Mouse (Mus musculus) stomach, postnatal 0 days (tissue): ENCODE results near the gene Sox4. TPM values are rescaled to one million over a fixed set of nuclear protein-coding genes. Genes with fewer than 3 reads are reported as not detected.

Source experiments
- ATAC-seq: fragments of 200-750 bp; cut with Nextera tagmentation; 2 replicates; pipeline ENCODE4 v1.8.0; 2017; ENCODE audit not compliant: low FRiP score, low TSS enrichment
- DNase-seq: peaks from one replicate; pipeline ENCODE4 v3.0.0-alpha.2; 2016; ENCODE audit warnings: low spot score
- H3K27ac ChIP-seq: fragments of 300-500 bp; sonication (generic); replicated peaks from 2 replicates; pipeline ENCODE4 v1.5.1; 2014; ENCODE audit warnings: mild to moderate bottlenecking, control low read depth
- H3K27me3 ChIP-seq: fragments of 300-500 bp; sonication (generic); 2 replicates; pipeline ENCODE4 v1.6.1; 2014; ENCODE audit warnings: low read length; ENCODE audit not compliant: control insufficient read depth, insufficient read depth
- H3K36me3 ChIP-seq: fragments of 300-500 bp; sonication (generic); 2 replicates; pipeline ENCODE4 v1.6.1; 2014; ENCODE audit warnings: low read length, mixed read lengths; ENCODE audit not compliant: control insufficient read depth, insufficient read depth
- H3K4me1 ChIP-seq: fragments of 300-500 bp; sonication (generic); replicated peaks from 2 replicates; pipeline ENCODE4 v1.6.1; 2014; ENCODE audit warnings: antibody characterized with exemption; ENCODE audit not compliant: control insufficient read depth, insufficient read depth
- H3K4me2 ChIP-seq: fragments of 300-500 bp; sonication (generic); replicated peaks from 2 replicates; pipeline ENCODE4 v1.6.1; 2014; ENCODE audit warnings: low read depth, mild to moderate bottlenecking, control low read depth, moderate library complexity
- H3K4me3 ChIP-seq: fragments of 300-500 bp; sonication (generic); 2 replicates; pipeline ENCODE4 v1.5.1; 2014; ENCODE audit warnings: low read depth, low read length, control low read depth
- H3K9ac ChIP-seq: fragments of 300-500 bp; sonication (generic); 2 replicates; pipeline ENCODE4 v1.6.1; 2014; ENCODE audit warnings: mild to moderate bottlenecking, low read length, control low read depth, mixed read lengths
- H3K9me3 ChIP-seq: fragments of 300-500 bp; sonication (generic); 2 replicates; pipeline ENCODE4 v1.6.1; 2016; ENCODE audit warnings: low read length; ENCODE audit not compliant: control insufficient read depth
- CTCF ChIP-seq: IDR thresholded peaks from 2 replicates; pipeline ENCODE4 v1.5.1; 2016; ENCODE audit warnings: antibody characterized with exemption, low read depth, mild to moderate bottlenecking, moderate library complexity
- EP300 ChIP-seq: optimal IDR thresholded peaks from 2 replicates; pipeline ENCODE3; 2016; ENCODE audit warnings: antibody characterized with exemption
- WGBS: fragments of 180-500 bp; shearing (Covaris S2); extraction: QIAGEN DNeasy Blood & Tissue Kit; methylation state at CpG from one replicate; pipeline ENCODE4 v1.1.7; 2014; 5-methylcytosine and 5-hydroxymethylcytosine counted together
- polyA plus RNA-seq: library from polyadenylated mRNA; unstranded; fragments of >200 nt; fragmentation: Nextera tagmentation; extraction: Ambion mirVana; gene quantifications from 2 replicates; pipeline ENCODE4 v1.2.1, GENCODE M21; 2015

Sox4 gene
- polyA plus RNA-seq, 1 experiment from 2014 or later = 23.1 TPM

GRCm38 (mm10) chr13:28952576-28953571, 639 bp downstream of the Sox4 start:
- H3K4me2 ChIP-seq = peak overlapping the region; percentile 88
- no peaks in the 10 kb centered on the region for H3K27me3 ChIP-seq
- no peaks in the 10 kb centered on the region for H3K36me3 ChIP-seq
- peak overlapping the region; percentile 93 for H3K4me3 ChIP-seq
- H3K4me1 ChIP-seq = peaks cover 4% of the 10 kb centered on the region; the same call in 1 of the 2 replicates
- TF ChIP-seq EP300 (no peak), CTCF (peak; percentile 25; the same call in 1 of the 2 replicates)
- peak overlapping the region; percentile 99 for H3K27ac ChIP-seq
- H3K9ac ChIP-seq = peak overlapping the region; percentile 95
- DNase-seq = peak; percentile 68
- WGBS = under 1% methylated on average over 81 of the region's 98 CpGs
- H3K9me3 ChIP-seq = no peaks in the 10 kb centered on the region
- peak; percentile 35 for ATAC-seq

GRCm38 (mm10) chr13:28951691-28952575, 1.6 kb downstream of the Sox4 start:
- ATAC-seq (0 out of 2 replicates have a peak, but pooled peaks have one; percentile 9), DNase-seq (peak; percentile 68)
- H3K4me2 ChIP-seq = peak overlapping the region; percentile 88
- H3K4me1 ChIP-seq = peaks cover 4% of the 10 kb centered on the region; the same call in 1 of the 2 replicates
- peak overlapping the region; percentile 99 for H3K27ac ChIP-seq
- H3K9ac ChIP-seq = peak overlapping the region; percentile 95
- no peaks in the 10 kb centered on the region for H3K27me3 ChIP-seq
- TF ChIP-seq CTCF (no peak), EP300 (no peak)
- H3K36me3 ChIP-seq = no peaks in the 10 kb centered on the region
- no peaks in the 10 kb centered on the region for H3K9me3 ChIP-seq
- under 1% methylated on average over 83 of the region's 92 CpGs for WGBS
- H3K4me3 ChIP-seq = peak overlapping the region; percentile 93

DNA sequence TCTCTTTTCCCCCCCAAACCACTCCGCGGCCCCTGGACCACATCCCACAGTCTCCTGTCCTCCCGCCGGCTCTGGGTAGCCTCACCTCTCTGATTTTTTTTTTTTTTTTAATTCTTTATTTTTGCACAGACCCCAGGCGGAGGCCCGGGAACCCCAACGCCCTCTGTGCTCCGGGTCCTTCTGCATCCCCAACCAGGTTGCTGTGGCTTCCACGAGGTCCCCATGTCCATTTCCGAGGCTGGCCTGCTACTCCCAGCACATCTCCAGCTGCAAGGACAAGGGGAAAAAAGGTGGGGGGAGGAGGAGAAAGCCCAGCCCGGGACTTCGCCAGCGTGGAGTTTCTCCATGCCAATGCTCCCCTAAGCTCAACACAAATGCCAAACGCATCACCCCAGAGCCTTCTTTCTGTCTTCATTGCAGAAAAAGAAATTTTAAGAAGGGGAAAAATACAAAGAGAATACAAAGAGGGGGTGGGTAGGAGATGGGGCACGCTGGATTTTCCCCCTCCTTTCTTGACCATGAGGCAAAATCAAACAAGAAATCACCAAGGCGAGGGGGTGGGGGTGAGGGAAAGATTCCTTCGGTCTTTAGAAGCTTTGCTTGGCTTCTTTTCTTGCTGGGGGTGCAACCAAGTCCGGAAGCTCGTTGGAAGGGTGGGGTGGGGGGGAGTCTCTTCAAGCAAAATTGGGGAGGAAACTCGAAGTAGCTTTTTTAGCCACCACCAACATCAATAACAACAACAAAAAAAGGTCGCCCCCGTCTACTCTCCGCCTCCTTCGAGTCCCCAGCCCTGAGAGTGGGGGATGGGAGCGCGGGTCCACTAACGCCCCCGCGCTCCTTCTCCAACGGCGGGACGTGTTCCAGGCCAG, 2.7 kb downstream of the Sox4 start:
- under 1% methylated on average over 32 of the region's 32 CpGs for WGBS
- H3K36me3 ChIP-seq = no peaks in the 10 kb centered on the region
- H3K4me2 ChIP-seq = peak overlapping the region; percentile 88
- H3K4me1 ChIP-seq = peaks cover 4% of the 10 kb centered on the region; the same call in 1 of the 2 replicates
- ATAC-seq (no peak), DNase-seq (peak; percentile 67)
- H3K27ac ChIP-seq = peak overlapping the region; percentile 99
- no peaks in the 10 kb centered on the region for H3K27me3 ChIP-seq
- TF ChIP-seq CTCF (no peak), EP300 (no peak)
- H3K9ac ChIP-seq = peak overlapping the region; percentile 95
- H3K4me3 ChIP-seq = peak overlapping the region; percentile 93
- no peaks in the 10 kb centered on the region for H3K9me3 ChIP-seq

GRCm38 (mm10) chr13:28950266-28950622, 3.3 kb downstream of the Sox4 start:
- Histone ChIP-seq H3K27ac (peak overlapping the region; percentile 99), H3K36me3 (no peaks in the 10 kb centered on the region), H3K9me3 (no peaks in the 10 kb centered on the region), H3K4me3 (peak overlapping the region; percentile 93), H3K9ac (peak overlapping the region; percentile 95), H3K27me3 (no peaks in the 10 kb centered on the region), H3K4me2 (peak overlapping the region; percentile 88), H3K4me1 (peaks cover 4% of the 10 kb centered on the region; the same call in 1 of the 2 replicates)
- no peak for ATAC-seq
- WGBS = under 1% methylated on average over 9 of the region's 9 CpGs
- DNase-seq = no peak
- TF ChIP-seq CTCF (peak; percentile 60), EP300 (no peak)
